Mouse (Mus musculus) mouse trophoblast stem cell (cell line): Measurements from ENCODE around the gene Lrrc41.

ENCODE experiments used
- in situ Hi-C, 2 experiments: fragments of 300-500 bp; cut with MseI, MboI; formaldehyde crosslinking; loops; 2 replicates in 1 of 2; 3 replicates in 1 of 2; pipeline ENCODE4 v1.15.1; 2025

Lrrc41 gene

DNA sequence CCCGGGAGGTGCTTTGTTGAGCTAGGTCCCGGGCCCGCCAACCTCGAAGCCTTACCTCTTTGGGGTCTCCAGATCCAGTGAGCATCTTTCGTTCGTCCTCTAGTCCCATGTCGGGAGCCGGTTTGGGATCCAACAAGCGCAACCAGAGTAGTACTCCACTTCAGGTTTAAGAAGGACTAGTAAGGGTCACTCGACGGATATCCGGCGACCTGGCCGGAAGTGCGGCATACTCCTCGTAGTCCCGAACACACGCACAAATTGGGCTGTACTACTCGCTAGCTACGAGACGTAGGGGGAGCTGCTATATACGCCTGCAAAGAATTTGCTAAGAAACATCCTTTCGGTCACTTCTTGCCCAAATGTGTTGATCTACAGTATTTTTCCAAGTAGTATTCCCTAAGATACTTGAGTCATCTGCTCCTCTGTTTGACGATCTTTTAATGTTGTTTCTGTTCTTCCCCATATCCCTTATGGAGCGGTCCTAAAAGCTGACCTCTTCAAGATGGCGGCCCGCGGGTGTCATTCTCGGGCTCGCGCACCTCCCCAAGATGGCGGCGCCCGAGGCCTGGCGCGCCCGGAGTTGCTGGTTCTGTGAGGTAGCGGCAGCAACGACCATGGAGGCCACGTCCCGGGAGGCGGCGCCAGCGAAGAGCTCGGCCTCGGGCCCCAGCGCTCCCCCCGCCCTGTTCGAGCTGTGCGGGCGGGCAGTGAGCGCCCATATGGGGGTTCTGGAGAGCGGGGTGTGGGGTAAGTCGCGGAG is at the start of gene Lrrc41, which contains the start of gene Uqcrh:
TSS of gene Lrrc41 (plus strand) at position 409 of the 760 bp plus-strand sequence.
TSS of gene Uqcrh (minus strand) at position 211 of the 760 bp plus-strand sequence.
- in situ Hi-C loops, result no loop called here

DNA sequence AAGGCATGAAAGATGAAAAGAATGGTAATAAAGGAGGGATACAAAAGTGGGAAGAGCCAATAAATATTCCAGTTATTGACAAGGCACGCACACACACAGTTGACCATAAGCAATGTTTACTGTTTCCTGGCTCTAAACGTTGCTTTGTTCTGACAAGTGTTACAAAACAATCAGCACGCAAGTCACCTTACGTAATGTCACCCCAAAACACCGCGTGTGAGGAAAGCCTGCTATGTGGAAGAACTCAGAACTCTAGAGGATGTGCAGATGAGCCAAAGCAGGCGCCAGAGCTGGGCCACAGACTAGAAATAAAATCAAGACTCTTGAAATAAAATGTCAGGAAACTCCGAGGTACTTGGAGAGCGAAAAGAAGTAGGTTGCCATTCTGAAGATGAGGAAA is 42.2 kb upstream of the Lrrc41 start:
- in situ Hi-C loops, result no loop called here

DNA sequence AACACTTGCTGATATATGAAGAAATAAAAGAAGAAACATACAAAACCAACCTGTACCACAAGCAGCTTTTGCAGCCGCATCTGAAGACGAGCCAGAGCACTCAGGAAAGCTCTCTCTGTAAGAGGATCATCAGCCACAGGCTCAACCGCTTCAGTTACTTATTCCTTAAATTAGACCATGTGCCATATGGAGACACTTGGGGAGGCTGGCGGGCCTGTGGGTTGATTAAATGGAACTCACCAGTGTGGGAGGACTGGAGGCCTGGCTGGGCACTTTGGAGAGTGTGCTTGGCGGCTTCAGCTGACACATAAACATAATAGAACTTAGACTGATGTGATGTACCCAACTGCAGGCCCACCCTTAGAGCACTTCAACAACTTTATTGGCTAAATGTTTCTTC is 41.7 kb upstream of the Lrrc41 start:
- in situ Hi-C loops, result no loop called here

DNA sequence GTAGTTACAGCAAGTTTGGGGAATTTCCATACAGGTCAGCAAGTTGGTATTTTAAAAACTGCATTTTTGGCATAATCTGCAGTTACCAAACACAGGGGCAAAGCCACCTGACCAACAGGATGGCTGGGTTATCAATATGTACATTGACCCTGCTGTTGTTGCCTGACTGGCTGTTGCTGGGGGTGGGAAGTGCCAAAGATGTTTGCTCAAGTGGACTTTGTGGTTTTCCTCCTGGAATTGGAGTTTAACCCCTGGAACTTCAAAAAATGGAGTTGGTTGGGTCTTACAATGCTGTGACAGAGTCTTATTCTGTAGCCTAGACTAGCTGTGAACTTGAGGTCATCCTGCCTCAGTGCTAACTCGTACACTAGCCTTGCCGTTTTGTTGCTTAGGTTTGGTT is 34.6 kb upstream of the Lrrc41 start:
- in situ Hi-C loops, result no loop called here

DNA sequence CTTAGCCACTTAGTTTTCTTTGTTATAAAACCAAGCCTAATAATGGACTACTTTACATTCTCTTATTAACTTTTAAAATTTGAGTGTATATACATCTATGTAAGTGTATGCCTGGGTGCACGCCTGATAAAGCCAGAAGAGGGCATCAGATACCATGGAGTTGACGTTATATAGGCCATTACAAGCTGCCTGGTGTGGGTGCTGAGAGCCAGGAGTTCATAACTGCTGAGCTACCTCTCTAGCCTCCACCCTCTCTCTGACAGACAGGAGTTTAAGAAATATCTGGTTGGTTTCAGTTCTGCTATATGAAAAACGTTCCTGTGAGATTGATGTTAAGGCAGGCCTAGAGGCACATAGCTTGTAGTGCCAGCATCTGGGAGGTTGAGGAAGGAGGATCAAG is 32.9 kb upstream of the Lrrc41 start:
- in situ Hi-C loops, result no loop called here

DNA sequence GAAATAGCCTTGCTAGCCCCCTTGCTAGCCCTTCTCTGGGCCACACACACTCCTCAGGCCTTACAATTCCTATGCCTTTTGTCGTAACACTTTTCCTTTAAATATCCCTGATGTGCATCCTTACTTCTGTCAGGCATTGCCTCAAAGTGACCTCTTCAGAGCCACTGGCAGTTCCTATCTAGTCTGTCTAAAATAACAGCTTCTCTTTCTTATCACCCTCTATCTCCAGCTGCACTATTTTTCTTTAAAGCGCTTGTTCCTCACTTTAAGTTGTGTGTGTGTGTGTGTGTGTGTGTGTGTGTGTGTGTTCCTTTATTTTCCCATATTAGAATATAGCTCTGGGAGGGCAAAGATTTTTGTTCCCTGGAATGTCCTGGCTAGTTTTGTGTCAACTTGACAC is 28.5 kb upstream of the Lrrc41 start:
- in situ Hi-C loops, result no loop called here

DNA sequence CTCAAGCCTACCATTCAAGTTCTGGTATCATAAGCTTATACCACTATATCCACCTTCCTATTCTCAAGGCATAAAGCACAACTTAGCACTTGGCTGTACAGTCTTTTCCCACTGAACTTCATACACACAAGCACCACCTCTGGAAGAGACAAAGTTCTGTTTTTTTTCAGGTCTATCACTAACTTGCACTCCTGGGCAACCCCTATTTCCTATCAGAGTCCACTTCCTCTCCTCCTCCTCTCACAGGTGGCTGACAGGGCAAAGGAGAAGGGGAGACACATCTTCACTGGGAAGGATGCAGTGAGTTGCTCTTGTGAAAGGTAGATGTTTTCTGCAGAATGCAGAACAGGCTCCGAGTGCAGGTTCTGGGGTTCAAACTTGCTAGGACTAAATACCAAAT is 27.4 kb upstream of the Lrrc41 start:
- in situ Hi-C loops, result no loop called here

DNA sequence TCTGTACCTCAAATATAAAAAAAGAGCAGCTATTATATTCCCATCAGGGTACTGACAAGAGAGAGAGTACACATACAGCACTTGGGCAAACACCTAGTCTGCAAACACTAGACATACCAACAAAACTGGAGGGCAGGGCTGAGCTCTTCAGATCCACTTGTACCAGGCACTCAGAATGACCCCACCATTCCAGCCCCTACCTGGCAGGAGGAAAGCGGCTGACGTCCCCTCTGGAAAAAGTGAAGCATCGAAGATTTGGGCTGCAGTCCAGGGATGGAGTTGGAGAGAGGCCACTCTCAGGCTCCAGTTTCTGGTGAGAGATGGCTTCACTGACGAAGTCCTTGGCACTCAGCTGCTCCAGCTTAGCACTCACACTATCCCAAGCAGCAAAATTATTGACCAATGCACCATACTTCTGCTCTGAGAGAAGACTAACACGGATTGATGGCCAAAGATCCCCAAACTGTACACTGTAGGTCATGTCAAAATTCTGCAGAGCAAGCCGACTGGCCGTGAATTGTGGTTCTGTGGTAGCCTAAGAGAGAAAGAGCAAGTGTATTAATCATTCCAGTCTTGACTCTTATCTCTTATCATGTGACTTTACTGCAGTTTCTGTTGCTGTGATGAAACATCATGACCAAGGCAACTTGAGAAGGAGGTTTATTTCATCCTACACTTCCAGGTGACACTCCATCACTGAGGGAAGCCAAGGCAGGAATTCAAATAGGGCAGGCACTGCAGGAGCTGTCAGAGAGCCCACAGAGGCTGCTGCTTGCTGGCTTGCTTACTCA is 26.7 kb upstream of the Lrrc41 start:
- in situ Hi-C loops, result no loop called here

DNA sequence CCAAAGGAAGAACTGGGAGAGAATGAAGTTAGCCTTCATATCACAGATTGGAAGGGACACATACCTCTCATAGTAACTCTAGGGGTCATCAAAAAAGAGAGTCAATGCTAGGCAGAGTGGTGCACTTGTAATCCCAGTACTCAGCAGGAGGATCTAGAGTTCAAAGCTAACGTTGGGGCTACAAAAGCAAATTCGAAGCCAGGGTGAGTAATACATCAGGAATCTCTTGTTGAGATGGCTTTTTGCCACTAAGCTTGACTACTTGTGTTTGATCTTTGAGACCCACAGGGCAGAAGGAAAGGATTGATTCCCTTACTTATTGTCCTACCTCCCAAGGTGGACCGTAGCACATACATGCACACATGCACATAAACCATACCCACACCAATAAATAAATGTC is 25.9 kb upstream of the Lrrc41 start:
- in situ Hi-C loops, result no loop called here

DNA sequence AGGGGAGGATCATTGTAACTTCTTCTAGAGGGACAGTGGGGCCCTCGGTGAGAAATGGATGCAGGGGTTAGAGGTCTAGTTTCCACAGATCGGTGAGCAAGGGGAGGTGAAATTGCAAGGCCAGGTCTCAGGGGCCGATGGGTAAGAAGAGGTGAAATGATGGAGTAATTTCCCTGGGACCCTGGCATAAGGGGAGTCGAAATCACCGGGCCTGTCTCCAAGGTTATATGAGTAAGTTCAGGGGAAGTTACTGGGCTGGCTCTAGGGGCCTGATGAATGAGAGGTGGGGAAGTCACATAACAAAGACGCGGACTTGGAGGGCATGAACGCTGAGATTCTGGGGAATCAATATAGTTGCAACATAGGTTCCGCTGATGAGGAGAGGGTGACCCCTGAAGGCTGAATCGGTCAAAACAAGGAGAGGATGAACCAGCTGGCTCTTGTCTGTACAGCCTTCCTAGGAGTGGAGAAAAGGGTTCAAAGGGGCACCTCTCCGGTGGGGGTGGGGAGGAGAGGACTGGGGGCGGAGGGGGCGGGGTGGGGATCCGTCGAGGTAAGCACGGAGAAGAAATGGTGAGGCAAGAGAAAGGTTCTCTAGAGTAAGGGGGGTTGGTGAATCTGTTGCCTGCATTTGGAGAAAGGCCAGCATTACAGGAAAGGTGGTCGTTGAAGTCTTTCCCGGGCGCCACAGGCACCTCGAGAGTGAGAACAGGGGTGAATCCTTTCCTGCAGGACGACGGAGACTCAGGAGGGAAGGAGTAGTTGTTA is 22.4 kb upstream of the Lrrc41 start:
- in situ Hi-C loops, result no loop called here

DNA sequence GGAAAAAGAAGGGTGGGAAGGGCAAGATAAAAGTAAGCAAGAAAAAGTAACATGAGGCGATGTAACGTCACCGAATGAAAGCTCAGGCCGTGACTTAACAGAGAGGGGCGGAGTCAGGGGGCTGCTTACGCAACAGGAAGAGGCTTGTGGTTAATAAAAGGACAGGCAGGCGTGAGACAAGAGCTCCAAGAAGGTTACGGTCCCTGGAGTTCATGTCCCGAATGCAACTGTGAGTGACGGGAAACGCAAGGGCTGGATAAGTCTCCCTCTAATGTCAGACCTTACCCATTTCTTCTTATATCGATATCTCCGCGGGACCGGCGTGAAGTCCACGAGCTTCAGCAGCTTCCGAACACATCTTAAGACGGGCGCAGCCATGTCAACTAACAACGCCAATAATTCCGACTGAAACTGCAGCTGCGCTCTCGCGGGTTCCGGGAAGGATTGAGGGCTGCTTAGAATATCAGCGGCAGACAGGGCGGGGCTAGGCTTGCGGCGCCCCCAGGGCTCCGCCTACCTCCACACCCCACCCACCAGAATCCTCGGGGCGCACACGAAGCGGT is 21.6 kb upstream of the Lrrc41 start, which contains the start of gene Nsun4:
TSS of gene Nsun4 (minus strand) at position 478 of the 563 bp plus-strand sequence.
- in situ Hi-C loops, result no loop called here

DNA sequence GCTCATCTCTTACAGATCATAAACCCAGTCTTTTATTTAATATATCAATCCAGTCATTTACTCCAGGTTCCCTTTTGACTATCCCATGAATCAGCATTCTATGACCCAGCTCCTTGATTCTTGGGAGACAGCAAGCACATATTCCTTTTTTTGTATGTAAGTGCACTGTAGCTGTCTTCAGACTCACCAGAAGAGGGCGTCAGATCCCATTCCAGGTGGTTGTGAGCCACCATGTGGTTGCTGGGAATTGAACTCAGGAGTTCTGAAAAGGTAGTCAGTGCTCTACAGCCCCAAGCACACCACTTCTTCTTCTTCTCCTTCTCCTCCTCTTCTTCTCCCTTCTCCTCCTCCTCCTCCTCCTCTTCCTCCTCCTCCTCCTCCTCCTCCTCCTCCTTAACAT is 17.5 kb upstream of the Lrrc41 start:
- in situ Hi-C loops, result no loop called here

DNA sequence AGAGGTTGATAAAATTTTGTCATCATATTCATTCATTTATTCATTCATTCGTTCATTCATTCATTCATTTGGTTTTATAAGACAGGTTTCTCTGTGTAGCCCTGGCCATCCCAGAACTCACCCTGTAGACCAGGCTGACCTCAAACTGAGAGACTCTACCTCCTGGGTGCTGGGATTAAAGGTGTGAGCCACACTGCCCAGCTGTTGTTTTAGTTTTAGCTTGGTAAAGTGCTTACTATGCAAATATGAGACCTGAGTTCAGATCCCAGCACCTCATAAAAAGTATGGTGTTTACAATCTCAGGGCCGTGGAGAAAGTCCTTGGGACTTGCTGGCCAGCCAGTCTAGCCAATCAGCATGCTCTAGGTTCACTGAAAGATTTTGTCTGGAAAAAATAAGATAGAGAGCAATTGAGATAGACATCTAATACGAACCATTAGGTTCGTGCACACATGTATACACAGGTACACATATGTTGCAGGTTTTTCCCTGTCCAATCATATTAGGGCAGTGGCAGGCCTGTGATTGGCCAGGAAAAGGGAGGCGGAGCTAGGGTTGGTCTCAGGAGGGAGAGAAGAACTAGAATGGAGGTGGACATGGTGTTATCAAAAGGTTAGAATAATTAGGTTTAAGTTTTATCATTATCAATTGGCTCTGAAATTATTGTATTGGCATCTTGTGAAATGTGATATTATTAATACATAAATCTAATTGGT is 15.9 kb upstream of the Lrrc41 start:
- in situ Hi-C loops, result no loop called here

DNA sequence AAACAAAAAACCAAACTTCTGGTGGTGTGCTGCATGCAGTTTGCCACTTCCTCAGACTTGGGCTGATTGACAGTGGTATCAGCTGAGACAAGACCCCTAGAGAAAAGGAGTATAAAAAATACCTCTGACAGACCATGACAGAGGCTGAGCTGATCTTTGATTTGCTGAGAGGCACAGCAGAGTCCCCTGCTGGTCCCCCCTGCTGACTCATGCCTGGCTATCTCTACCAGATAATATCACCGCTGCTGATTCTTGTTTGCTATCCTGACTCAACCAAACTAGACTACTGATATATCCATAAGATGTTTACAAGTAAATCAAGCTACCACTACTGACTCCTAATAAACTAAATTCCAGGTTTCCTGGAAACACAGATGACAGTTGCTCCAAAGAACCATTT is 11.2 kb upstream of the Lrrc41 start:
- in situ Hi-C loops, result no loop called here

DNA sequence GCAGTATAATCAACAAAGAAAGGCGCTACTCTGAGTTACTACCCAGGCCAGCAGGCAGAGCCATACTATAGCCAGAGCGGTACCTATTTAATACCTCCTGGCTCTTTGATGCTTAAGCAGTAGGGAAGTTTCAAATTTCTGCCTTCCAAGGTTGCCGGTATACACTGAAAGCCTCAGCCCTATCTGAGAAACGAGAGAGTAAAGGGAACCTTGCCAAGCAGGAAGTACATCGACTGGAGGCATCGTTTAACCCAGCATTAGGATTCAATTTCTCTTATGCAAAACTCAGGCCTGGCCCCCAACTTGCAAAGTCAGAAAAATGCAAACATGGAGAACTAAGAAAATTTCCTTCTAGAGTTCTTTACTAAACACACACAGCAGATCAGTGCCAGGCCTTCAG is 5.0 kb upstream of the Lrrc41 start:
- in situ Hi-C loops, result no loop called here

DNA sequence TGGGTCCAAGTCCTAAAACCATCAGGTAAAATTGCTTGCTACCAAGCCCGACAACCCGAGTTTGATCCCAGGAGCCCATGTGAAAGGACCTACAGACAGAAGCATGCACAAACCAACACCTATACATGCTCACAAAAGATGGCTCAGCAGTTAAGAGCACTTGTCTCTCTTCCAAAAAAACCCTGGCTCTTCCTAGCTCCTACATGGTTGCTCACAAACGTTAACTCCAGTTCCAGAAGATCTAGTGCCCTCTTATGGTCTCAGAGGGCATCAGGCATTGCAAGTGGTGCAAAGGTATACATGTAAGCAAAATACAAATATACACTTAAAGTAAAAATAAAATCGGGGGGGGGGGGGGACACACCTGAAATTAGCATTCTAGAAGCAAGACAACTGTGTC is 1.9 kb upstream of the Lrrc41 start:
- in situ Hi-C loops, result no loop called here

DNA sequence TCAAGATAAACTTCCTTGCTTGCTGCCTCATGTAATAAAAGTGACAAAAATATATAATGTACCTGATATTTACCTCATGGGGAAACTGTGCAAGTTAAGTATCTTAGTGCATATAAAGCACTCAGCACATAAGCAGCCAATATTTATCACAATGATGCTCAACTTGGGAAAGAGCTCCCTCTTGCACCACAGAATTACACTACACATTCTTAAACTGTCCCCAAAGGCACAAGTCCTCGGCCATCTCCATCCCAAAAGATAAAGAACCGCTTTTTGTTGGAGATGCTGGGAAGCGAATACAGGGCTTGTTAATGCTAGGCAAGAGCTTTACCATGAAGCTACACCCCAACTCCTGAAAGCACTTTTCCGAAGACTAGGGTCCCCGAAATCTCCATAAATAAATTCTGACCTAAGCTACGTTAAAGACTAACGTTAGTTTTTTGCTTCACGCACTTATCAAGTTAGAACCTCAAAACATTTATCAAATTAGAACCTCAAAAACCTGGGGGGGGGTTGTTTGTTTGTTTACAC is 859 bp upstream of the Lrrc41 start:
- in situ Hi-C loops, result no loop called here

DNA sequence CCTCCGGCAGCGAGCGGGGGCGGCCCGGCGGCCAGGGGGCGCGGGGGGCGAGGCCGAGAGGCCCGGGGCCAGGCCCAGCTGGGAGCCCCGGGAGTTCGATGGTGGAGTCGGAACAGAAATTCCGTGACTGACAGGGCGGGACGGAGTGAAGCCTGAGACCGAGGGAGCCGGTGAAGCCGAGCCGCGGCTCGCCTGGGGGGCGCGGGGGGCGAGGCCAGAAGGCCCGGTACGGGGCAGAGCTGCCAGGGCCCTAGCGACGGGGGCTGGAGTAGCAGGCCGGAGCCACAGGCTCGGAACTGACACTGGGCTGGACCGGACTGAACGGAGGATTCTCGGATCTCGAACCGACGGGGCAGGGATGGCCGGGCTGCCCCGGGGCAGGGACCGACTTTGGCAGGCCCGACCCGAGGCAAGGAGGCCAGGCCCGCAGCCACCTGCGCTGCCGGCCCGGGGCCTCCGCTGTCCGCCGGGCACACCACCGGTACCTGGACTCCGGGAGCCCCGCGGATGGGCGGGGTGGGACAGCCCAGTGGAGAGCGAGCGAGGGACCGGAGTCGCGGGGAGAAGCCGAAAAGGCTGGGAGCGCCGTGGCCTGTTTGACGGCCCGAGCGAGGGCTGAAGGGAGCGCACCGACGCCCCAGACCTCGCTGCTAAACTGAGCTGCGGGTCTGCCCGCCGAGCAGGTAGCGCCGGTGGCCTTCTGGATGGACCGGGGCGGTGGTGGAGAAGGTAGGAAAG is 731 bp downstream of the Lrrc41 start:
- in situ Hi-C loops, result no loop called here

DNA sequence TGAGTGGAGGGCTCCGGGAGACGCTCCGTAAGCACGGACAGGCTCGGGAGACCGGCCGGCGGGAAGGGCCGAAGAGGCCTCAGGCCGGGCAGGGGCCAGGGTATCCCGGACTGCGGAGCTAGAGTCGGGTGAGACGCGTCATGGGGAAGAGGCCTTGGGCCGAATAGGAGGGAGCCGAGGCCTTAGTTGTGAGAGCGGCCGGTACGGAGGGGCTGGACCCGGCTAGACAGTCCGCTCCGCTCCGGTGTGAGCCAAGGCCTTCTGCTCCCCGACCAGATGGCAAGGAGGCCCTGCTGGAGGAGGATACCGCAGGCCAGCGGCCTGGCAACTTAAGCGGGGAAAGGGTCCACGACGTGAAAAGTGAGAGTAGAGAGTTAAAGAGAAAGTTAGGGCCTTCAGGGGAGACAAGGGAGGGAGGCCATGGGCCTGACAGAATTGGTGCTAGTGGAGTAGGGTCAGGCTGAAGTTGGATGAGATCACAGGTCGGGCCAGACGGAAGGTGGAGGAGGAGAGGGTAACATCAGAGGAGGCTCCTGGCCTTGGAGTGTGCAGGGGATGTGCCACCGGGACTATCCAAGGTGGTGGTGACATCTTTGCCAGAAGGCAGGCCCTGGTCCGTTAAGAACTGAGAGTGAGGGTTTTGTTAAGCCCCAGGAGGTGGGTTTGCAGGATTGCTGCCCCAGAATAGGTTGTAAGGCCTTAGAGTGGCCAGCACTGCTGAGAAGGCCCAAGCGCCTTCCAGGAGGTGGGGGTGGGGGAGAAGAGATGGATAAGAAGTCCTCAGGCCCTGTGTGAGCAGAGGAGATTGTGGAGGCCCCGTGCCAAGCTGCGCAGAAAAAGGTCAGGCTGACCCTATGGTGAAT is 1.5 kb downstream of the Lrrc41 start:
- in situ Hi-C loops, result no loop called here
